Mouse (Mus musculus) large intestine, adult 2 months (tissue): ENCODE measurements around the gene Fhl5. TPM values are rescaled to one million over a fixed set of nuclear protein-coding genes. Genes with fewer than 3 reads are reported as not detected.

Source experiments
- polyA plus RNA-seq: library from polyadenylated mRNA; depleted of rRNA; stranded (reverse); fragments of >200 nt; gene quantifications from 2 replicates; pipeline ENCODE4 v1.2.3, GENCODE M21; 2012; rRNA removed

Gene Fhl5
- polyA plus RNA-seq, 1 experiment = 0.24 TPM

Other genes starting within 250 kb of the Fhl5 start
- gene Ufl1, start 38.9 kb upstream of the Fhl5 start, polyA plus RNA-seq = 3.4 and 6.1 TPM in 2 replicates